Mouse (Mus musculus): ENCODE data around the gene Hint3. TPM values are rescaled to one million over a fixed set of nuclear protein-coding genes. Genes with fewer than 3 reads are reported as not detected.

Hint3 gene
- polyA plus RNA-seq, 1 experiment from 2014 or later: 31.2 TPM

DNA sequence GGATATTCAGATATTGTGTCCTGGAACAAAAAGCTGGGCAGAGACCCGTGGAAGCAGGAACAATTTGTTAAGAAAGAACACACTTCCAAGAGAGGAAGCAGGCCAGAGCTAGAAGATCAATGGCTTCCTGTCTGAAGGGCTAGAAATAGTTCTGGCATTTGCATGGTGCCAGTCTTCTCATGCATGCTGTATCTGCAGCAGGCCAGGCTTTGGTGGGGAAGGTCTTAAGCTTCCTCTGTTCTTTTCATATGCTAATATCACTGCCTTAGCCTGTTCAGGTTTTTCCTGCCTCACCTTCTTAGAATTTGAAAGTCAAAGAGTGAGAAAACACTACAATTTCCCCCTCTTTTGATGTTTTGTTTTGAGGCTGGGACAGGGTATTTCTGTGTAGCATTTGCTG is 1.9 kb downstream of the Hint3 start:
- no peak overlapping the region for H3K27ac ChIP-seq
- H3K4me2 ChIP-seq: no peak overlapping the region
- no peaks in the 10 kb centered on the region for H3K27me3 ChIP-seq (replicated peaks)
- no peak overlapping the region for H3K4me3 ChIP-seq (replicated peaks)
- no peaks in the 10 kb centered on the region for H3K4me1 ChIP-seq
- no peaks in the 10 kb centered on the region for H3K9me3 ChIP-seq
- no peak for ATAC-seq (ENCODE audit: insufficient read depth, low FRiP score, low read depth)
- H3K9ac ChIP-seq: no peak overlapping the region
- 22% methylated on average over 1 of the region's 1 CpGs for WGBS
- H3K36me3 ChIP-seq: no peaks in the 10 kb centered on the region

DNA sequence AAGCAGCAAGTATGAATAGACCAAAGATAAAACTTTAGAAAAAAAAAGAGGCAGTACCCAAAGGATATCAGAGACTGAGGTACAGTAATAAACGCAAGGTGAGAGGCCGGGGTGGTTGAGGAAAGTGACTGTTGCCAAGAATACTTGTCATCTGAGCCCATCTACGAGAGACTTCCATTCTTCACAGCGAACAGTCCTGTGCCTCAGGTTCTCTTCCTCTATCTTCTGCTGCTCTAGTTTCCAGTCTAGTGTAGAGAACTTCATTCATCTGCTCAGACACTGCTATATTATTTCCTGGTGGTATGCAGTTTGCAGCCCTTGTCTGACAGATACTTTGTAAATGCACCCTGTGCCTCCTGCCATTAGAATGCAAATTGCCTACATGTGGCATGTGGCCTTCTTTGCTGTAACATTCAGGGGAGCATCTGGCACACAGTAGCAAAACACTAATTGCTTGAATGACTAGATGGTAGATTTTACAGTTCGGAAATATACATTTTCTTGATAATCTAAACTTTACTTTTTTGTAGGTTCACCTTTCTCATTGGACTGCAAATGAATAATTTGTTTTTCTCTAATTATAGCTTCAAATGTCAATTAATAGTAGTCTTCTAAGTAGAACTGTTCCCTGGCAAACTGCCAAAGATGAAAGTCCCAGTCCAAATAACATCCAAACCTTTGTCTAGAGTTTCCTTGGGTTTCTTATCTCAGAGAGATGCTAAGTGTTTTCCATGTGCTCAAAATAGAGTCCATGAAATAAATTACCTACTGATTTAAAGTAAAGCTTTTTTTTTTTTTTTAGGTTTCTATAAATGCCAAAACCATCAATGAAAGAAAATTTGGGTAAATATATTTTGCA is 5.0 kb downstream of the Hint3 start:
- H3K4me1 ChIP-seq: no peaks in the 10 kb centered on the region
- no peaks in the 10 kb centered on the region for H3K27me3 ChIP-seq (replicated peaks)
- WGBS: 64% methylated on average over 5 of the region's 5 CpGs
- H3K36me3 ChIP-seq: no peaks in the 10 kb centered on the region
- H3K9ac ChIP-seq: no peak overlapping the region
- H3K9me3 ChIP-seq: no peaks in the 10 kb centered on the region
- H3K4me3 ChIP-seq (replicated peaks): no peak overlapping the region
- H3K4me2 ChIP-seq: no peak overlapping the region
- ATAC-seq (ENCODE audit: insufficient read depth, low FRiP score, low read depth): no peak
- H3K27ac ChIP-seq: no peak overlapping the region

DNA sequence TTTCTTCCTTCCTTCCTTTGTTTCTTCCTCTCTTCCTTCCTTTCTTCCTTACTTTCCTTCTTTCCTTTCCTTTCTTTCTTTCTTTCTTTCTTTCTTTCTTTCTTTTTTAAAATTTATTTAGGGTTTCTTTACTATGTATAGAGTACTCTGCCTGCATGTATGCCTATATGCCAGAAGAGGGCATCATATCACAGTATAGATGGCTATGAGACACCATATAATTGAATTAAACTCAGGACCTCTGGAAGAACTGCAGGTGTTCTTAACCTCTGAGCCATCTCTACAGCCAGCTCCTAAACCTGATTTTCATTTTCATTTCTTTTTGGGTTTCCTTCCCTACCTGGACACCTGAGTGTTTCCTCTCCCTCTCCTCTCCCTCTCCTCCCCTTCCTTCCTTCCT is 6.5 kb downstream of the Hint3 start:
- Histone ChIP-seq H3K4me3 (replicated peaks) (no peak overlapping the region), H3K4me2 (no peak overlapping the region), H3K9ac (no peak overlapping the region), H3K27me3 (replicated peaks) (no peaks in the 10 kb centered on the region), H3K27ac (no peak overlapping the region), H3K36me3 (no peaks in the 10 kb centered on the region), H3K4me1 (no peaks in the 10 kb centered on the region), H3K9me3 (no peaks in the 10 kb centered on the region)
- no peak for ATAC-seq (ENCODE audit: insufficient read depth, low FRiP score, low read depth)

DNA sequence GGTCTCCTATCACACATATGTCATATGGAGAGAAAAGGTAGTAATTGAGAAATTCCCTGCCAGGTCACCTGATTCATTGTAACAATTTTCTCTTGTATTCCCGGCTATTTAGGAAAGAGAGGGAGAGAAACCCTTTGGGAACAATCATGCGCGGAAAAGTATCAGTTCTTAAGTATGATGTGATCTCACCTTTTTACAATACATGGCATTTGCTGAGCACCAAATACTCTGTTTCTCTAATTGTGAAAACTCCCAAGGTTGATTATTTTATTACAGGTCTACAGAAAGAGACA is 10.6 kb downstream of the Hint3 start:
- H3K36me3 ChIP-seq: no peaks in the 10 kb centered on the region
- no peak for ATAC-seq (ENCODE audit: insufficient read depth, low FRiP score, low read depth)
- H3K27me3 ChIP-seq (replicated peaks): no peaks in the 10 kb centered on the region
- WGBS: 39% methylated on average over 3 of the region's 3 CpGs
- H3K4me3 ChIP-seq (replicated peaks): peak overlapping the region; percentile 63
- no peaks in the 10 kb centered on the region for H3K4me1 ChIP-seq
- H3K27ac ChIP-seq: no peak overlapping the region
- H3K9ac ChIP-seq: no peak overlapping the region
- peak overlapping the region; percentile 73 for H3K4me2 ChIP-seq
- H3K9me3 ChIP-seq: no peaks in the 10 kb centered on the region

DNA sequence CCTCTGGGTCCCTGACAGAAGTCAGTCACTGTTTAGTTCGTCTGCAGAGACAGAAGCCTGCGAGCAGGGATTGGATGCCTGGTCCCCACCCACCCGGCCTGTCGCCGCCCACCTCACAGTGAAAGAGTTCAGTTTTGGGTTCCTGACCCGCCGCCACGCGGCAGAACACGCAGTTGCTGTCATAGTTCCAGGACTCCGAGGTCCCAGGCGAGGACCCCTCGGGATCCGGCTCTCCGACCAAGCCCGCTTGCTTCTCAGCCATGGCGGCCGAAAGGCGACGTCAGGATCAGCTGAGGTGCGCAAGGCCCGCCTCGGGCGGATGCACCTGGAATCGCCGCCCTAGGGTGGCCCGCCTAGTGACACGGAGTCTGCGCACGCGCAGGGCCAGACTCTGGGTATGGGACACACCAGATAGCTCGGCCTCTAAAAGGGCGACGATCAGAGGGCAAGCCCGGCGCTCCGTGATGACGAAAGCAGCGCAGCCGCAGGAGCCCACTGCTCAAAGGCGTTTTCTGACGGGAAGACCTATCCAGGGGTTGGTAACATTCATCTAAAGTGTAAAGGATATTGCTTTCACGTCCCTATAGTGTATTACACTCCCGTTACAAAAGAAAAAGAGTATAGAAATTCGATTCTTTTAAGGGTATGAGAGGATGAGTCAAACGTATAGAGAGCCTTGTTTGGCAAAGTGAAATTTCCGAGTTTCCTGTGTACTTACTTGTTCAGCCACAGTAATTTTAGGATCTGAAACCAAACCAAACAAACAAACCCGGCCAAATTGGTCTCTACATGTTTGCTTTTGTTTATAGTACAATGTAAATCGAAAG is 11.1 kb downstream of the Hint3 start:
- Histone ChIP-seq H3K27me3 (replicated peaks) (no peaks in the 10 kb centered on the region), H3K4me3 (replicated peaks) (peak overlapping the region; percentile 63), H3K4me1 (no peaks in the 10 kb centered on the region), H3K36me3 (no peaks in the 10 kb centered on the region), H3K9me3 (no peaks in the 10 kb centered on the region), H3K27ac (peak overlapping the region; percentile 92), H3K9ac (peak overlapping the region; percentile 25), H3K4me2 (peak overlapping the region; percentile 73)
- peak; percentile 100 for ATAC-seq (ENCODE audit: insufficient read depth, low FRiP score, low read depth)
- under 1% methylated on average over 49 of the region's 49 CpGs for WGBS

DNA sequence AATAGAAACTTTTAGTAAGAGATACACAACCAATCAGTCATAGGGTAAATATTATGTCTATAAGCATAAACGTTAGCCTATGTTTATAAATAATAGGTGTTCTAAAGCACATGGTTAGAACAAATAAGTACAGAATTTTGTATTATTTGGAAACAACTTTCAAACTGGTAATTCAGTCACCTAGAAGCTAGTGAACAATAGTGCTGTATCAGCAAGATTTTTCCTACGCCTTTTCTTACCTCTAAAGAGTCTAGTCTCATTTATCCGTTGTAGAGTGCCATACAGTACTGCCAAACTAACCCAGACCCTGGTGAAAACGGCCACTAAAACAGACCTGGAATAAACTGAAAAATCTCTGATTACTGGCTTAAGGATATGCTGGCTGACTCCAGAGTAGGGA is 16.4 kb downstream of the Hint3 start:
- Histone ChIP-seq H3K27me3 (replicated peaks) (no peaks in the 10 kb centered on the region), H3K4me1 (no peaks in the 10 kb centered on the region), H3K4me2 (no peak overlapping the region), H3K9me3 (no peaks in the 10 kb centered on the region), H3K36me3 (no peaks in the 10 kb centered on the region), H3K27ac (no peak overlapping the region), H3K4me3 (replicated peaks) (no peak overlapping the region), H3K9ac (no peak overlapping the region)
- WGBS: 73% methylated on average over 4 of the region's 4 CpGs
- ATAC-seq (ENCODE audit: insufficient read depth, low FRiP score, low read depth): no peak

DNA sequence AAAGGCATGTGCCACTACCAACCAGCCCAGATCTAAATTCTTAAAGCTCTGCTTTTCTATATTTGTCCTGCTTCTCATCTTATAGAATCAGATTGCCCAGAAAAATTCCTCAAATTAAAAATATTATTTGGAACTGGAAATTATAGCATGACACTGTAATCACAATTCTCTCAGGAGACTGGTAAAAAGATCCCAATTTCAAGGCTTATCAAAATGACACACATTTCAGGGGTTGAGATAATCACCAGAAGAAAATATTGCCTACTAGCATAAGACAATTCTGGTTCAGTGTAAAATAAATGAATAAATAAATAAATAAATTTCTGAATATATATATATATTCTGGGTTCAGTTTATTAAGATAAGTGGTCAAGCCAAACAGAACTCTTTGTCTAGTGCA is 19.8 kb downstream of the Hint3 start:
- H3K4me1 ChIP-seq: no peaks in the 10 kb centered on the region
- H3K27ac ChIP-seq: no peak overlapping the region
- no peaks in the 10 kb centered on the region for H3K9me3 ChIP-seq
- no peak overlapping the region for H3K4me3 ChIP-seq (replicated peaks)
- H3K27me3 ChIP-seq (replicated peaks): no peaks in the 10 kb centered on the region
- H3K9ac ChIP-seq: no peak overlapping the region
- H3K36me3 ChIP-seq: no peaks in the 10 kb centered on the region
- H3K4me2 ChIP-seq: no peak overlapping the region
- no peak for ATAC-seq (ENCODE audit: insufficient read depth, low FRiP score, low read depth)

DNA sequence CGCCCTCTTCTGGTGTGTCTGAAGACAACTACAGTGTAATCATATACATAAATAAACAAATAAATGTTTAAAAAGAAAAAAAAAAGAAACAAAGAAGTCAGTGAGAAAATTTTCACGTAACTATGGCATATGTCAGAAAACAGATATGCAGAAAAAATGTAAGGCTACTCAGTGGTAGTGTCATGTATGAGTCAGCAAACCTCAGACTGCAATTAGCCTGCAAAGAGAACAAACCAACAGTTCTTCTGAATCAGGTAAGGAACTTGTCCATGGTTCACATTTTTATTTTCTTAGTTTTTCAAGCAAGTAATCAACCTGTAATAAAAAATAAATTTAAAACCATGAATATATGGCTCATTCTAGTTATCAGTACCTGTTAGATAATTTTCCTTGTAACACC is 21.3 kb downstream of the Hint3 start:
- Histone ChIP-seq H3K4me2 (no peak overlapping the region), H3K9me3 (no peaks in the 10 kb centered on the region), H3K4me3 (replicated peaks) (no peak overlapping the region), H3K27ac (no peak overlapping the region), H3K4me1 (no peaks in the 10 kb centered on the region), H3K27me3 (replicated peaks) (no peaks in the 10 kb centered on the region), H3K9ac (no peak overlapping the region), H3K36me3 (no peaks in the 10 kb centered on the region)
- no peak for ATAC-seq (ENCODE audit: insufficient read depth, low FRiP score, low read depth)
- 62% methylated on average over 2 of the region's 2 CpGs for WGBS

DNA sequence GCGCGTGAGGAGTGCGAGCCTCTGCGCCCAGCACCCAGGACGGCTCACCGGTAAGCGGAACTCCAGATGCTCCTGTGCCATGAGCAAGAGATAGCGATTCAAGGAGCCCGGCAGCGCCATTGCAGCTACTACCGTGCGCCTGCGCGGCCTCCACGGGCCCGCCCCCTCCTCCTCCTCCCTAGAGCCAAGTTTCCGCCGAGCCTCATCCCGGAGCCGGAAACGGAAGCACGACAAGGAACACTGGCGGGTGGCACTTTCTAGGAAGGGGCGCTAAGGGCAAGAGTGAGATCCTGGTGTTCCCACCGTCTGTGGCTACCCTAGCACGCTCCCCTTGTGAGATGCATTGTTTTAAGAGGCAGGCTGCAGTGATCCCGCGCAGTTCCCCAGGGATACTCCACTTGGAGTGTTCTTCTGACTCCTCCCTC is 28.9 kb downstream of the Hint3 start, which contains the start of gene Trmt11:
Trmt11 (minus strand) TSS at position 208 of the 425 bp plus-strand sequence.
- Histone ChIP-seq H3K4me2 (peak within 1 kb of the TSS; percentile 62), H3K36me3 (no peaks in the 10 kb centered on the region; the same call in 1 of the 2 replicates), H3K4me1 (peaks cover 7% of the 10 kb centered on the region; the same call in 1 of the 2 replicates), H3K27ac (peak within 1 kb of the TSS; percentile 76), H3K9me3 (no peaks in the 10 kb centered on the region), H3K9ac (peak within 1 kb of the TSS; percentile 55), H3K4me3 (replicated peaks) (peak within 1 kb of the TSS; percentile 80), H3K27me3 (replicated peaks) (no peaks in the 10 kb centered on the region)
- peak; percentile 95 for ATAC-seq (ENCODE audit: insufficient read depth, low FRiP score, low read depth)
- WGBS: under 1% methylated on average over 25 of the region's 28 CpGs

DNA sequence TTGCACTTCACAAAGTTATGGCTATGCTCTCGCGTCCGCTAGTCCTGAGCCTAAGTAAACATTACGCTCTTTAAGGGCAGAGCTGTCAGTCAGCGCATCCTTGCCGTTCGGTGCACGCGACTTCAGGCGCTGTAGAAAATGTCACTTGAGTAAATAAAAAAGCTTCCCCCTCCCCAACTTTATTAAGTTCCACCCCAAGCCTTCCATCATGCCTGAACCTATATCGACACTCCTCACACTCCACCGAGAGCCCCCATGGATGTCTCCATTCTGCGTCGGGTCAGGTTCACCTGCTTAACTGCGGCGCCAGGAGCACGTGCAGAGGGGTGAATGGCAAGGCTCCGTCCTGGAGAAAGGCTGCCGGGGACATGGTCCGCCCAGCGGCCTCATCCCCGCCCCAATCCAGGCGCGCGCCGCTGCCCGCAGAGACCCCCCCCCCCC is 29.3 kb downstream of the Hint3 start:
- H3K4me1 ChIP-seq: peaks cover 7% of the 10 kb centered on the region; the same call in 1 of the 2 replicates
- 0% methylated on average over 27 of the region's 27 CpGs for WGBS
- peak overlapping the region; percentile 80 for H3K4me3 ChIP-seq (replicated peaks)
- peak; percentile 81; the same call in 1 of the 2 replicates for ATAC-seq (ENCODE audit: insufficient read depth, low FRiP score, low read depth)
- H3K36me3 ChIP-seq: peaks cover under 1% of the 10 kb centered on the region; the same call in 1 of the 2 replicates
- H3K9me3 ChIP-seq: no peaks in the 10 kb centered on the region
- H3K4me2 ChIP-seq: peak overlapping the region; percentile 62
- peak overlapping the region; percentile 76 for H3K27ac ChIP-seq
- H3K27me3 ChIP-seq (replicated peaks): no peaks in the 10 kb centered on the region
- peak overlapping the region; percentile 55 for H3K9ac ChIP-seq

DNA sequence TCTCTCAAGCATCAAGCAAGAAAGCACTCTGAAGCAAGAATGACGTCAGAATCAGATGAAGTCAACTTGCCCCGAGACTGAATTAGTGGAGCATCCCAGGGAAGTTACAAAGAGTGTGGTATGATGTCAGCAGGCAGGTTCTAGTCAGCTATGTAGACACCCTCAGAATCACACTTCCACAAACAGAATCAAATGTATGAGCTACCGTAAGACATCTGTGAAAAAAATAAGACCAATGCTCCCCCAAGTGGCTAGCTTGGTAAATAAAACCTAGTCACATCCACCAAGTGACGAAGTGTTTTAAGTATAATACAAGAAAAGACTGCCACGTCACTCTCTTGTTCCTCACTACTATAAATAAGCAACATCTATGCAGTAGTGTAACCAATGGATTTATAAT is 42.4 kb downstream of the Hint3 start:
- ATAC-seq (ENCODE audit: insufficient read depth, low FRiP score, low read depth): no peak
- no peak overlapping the region for H3K4me3 ChIP-seq (replicated peaks)
- WGBS: 63% methylated on average over 5 of the region's 5 CpGs
- H3K9ac ChIP-seq: no peak overlapping the region
- no peaks in the 10 kb centered on the region for H3K27me3 ChIP-seq (replicated peaks)
- no peaks in the 10 kb centered on the region for H3K4me1 ChIP-seq
- H3K9me3 ChIP-seq: no peaks in the 10 kb centered on the region
- H3K36me3 ChIP-seq: peaks cover 2% of the 10 kb centered on the region; the same call in 1 of the 2 replicates
- no peak overlapping the region for H3K4me2 ChIP-seq
- H3K27ac ChIP-seq: no peak overlapping the region

DNA sequence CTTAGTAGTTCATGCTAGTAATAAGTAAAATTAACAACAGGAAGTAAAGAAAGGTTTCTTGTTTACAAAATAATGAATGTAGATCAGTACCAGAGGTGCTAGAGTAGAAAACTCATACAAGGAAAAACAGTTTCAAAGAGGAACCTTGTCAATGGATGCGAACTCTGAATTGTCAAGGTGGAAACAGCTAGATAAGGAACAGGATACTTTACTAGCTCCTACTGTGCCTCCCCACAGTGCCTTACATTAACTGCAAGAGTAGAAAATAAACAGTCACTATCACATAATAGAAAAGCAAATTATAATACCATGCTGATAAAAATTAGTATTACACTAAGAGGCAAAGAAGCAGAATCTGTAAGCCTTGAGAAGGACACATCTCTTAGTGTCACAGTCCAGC is 43.7 kb downstream of the Hint3 start:
- no peak overlapping the region for H3K27ac ChIP-seq
- H3K9me3 ChIP-seq: no peaks in the 10 kb centered on the region
- ATAC-seq (ENCODE audit: insufficient read depth, low FRiP score, low read depth): no peak
- H3K36me3 ChIP-seq: peaks cover 2% of the 10 kb centered on the region; the same call in 1 of the 2 replicates
- H3K27me3 ChIP-seq (replicated peaks): no peaks in the 10 kb centered on the region
- no peak overlapping the region for H3K4me3 ChIP-seq (replicated peaks)
- H3K4me2 ChIP-seq: no peak overlapping the region
- H3K4me1 ChIP-seq: no peaks in the 10 kb centered on the region
- H3K9ac ChIP-seq: no peak overlapping the region
- 92% methylated on average over 1 of the region's 1 CpGs for WGBS

Data from stomach, embryonic 15.5 days (tissue).